17 mouse cellular contexts compared by ENCODE assay signal in genomic region chr17:78023507-78024355, GRCm38 (mm10).
DNase-seq lines count a peak whose midpoint lies in the region; ATAC-seq and TF ChIP-seq lines count a peak whose summit lies in the region.
"Had no signal": no experiment of that assay in that cellular context is flagged by ENCODE, and none has a peak within 500 bp of the region (broad histone marks: within the 10 kb centered on the region; RNA-seq: fewer than 3 reads in every experiment).

No protein-coding gene starts in this region.

- H3K9ac ChIP-seq in forebrain, embryonic 14.5 days (ENCODE audit: low read length): no peak overlapping the region
- no peak overlapping the region for H3K9ac ChIP-seq in forebrain, embryonic 15.5 days (replicated peaks)
- H3K9ac ChIP-seq in limb, embryonic 11.5 days (ENCODE audit: low read length): no peak overlapping the region
- no peak overlapping the region for H3K9ac ChIP-seq in limb, embryonic 14.5 days (ENCODE audit: low read depth, low read length, severe bottlenecking)
- H3K9ac ChIP-seq: forebrain, embryonic 13.5 days; liver, embryonic 13.5 days had no signal

- H3K27me3 ChIP-seq in forebrain, embryonic 14.5 days (replicated peaks; ENCODE audit: control insufficient read depth, insufficient read depth, low read length): no peaks in the 10 kb centered on the region
- H3K27me3 ChIP-seq in forebrain, embryonic 15.5 days: no peaks in the 10 kb centered on the region
- H3K27me3 ChIP-seq in limb, embryonic 11.5 days (ENCODE audit: control insufficient read depth, insufficient read depth, low read length): no peaks in the 10 kb centered on the region
- H3K27me3 ChIP-seq in limb, embryonic 10.5 days (ENCODE audit: low read depth, poor library complexity, severe bottlenecking): no peaks in the 10 kb centered on the region
- H3K27me3 ChIP-seq in limb, embryonic 14.5 days (ENCODE audit: control insufficient read depth, insufficient read depth, low read length): no peaks in the 10 kb centered on the region
- H3K27me3 ChIP-seq: forebrain, embryonic 13.5 days; liver, embryonic 13.5 days had no signal

- H3K4me2 ChIP-seq in forebrain, embryonic 14.5 days (ENCODE audit: low read length): no peak overlapping the region
- no peak overlapping the region for H3K4me2 ChIP-seq in forebrain, embryonic 15.5 days (replicated peaks)
- H3K4me2 ChIP-seq in limb, embryonic 11.5 days (ENCODE audit: low read depth, severe bottlenecking): no peak overlapping the region
- H3K4me2 ChIP-seq in limb, embryonic 14.5 days (replicated peaks; ENCODE audit: low read depth, low read length, severe bottlenecking): no peak overlapping the region
- H3K4me2 ChIP-seq: forebrain, embryonic 13.5 days; liver, embryonic 13.5 days had no signal

- no peak overlapping the region for H3K4me3 ChIP-seq in forebrain, embryonic 14.5 days (ENCODE audit: low read depth, low read length)
- H3K4me3 ChIP-seq in forebrain, embryonic 15.5 days: no peak overlapping the region
- H3K4me3 ChIP-seq in limb, embryonic 11.5 days (ENCODE audit: low read depth, low read length): no peak overlapping the region
- no peak overlapping the region for H3K4me3 ChIP-seq in limb, embryonic 10.5 days
- H3K4me3 ChIP-seq in limb, embryonic 14.5 days (replicated peaks; ENCODE audit: low read length): no peak overlapping the region
- H3K4me3 ChIP-seq: embryonic facial prominence, embryonic 10.5 days; forebrain, embryonic 13.5 days; liver, embryonic 13.5 days had no signal

- no peaks in the 10 kb centered on the region for H3K4me1 ChIP-seq in forebrain, embryonic 14.5 days (ENCODE audit: control insufficient read depth, insufficient read depth, low read length)
- no peaks in the 10 kb centered on the region for H3K4me1 ChIP-seq in forebrain, embryonic 15.5 days
- H3K4me1 ChIP-seq in limb, embryonic 11.5 days (ENCODE audit: control insufficient read depth, insufficient read depth, low read length): no peaks in the 10 kb centered on the region
- peaks cover 28% of the 10 kb centered on the region for H3K4me1 ChIP-seq in limb, embryonic 10.5 days
- H3K4me1 ChIP-seq in limb, embryonic 14.5 days (ENCODE audit: control insufficient read depth, insufficient read depth, low read length): peaks cover 7% of the 10 kb centered on the region; the same call in 1 of the 2 replicates
- H3K4me1 ChIP-seq: forebrain, embryonic 13.5 days; liver, embryonic 13.5 days had no signal

- whole genome bisulfite sequencing in forebrain, embryonic 14.5 days: 67% methylated on average over 8 of the region's 8 CpGs
- WGBS in forebrain, embryonic 15.5 days: 70% methylated on average over 8 of the region's 8 CpGs
- 18% methylated on average over 8 of the region's 8 CpGs for WGBS in limb, embryonic 11.5 days
- 23% methylated on average over 8 of the region's 8 CpGs for WGBS in limb, embryonic 10.5 days
- 20% methylated on average over 8 of the region's 8 CpGs for WGBS in limb, embryonic 14.5 days

- no peaks in the 10 kb centered on the region for H3K9me3 ChIP-seq in forebrain, embryonic 14.5 days (replicated peaks; ENCODE audit: control insufficient read depth, low read length)
- H3K9me3 ChIP-seq in forebrain, embryonic 15.5 days: no peaks in the 10 kb centered on the region
- H3K9me3 ChIP-seq in limb, embryonic 11.5 days (ENCODE audit: control insufficient read depth, low read length): no peaks in the 10 kb centered on the region
- H3K9me3 ChIP-seq in limb, embryonic 10.5 days (replicated peaks): no peaks in the 10 kb centered on the region
- H3K9me3 ChIP-seq in limb, embryonic 14.5 days (ENCODE audit: control insufficient read depth, low read length): no peaks in the 10 kb centered on the region
- H3K9me3 ChIP-seq: embryonic facial prominence, embryonic 10.5 days; forebrain, embryonic 13.5 days; G1E had no signal

- DNase-seq in forebrain, embryonic 14.5 days (ENCODE audit: low spot score): peak; percentile 21
- no peak for DNase-seq in limb, embryonic 11.5 days (ENCODE audit: low spot score)
- no peak for DNase-seq in limb, embryonic 10.5 days (ENCODE audit: low spot score)
- DNase-seq in embryo, embryonic 10.5 days (ENCODE audit: low spot score): peak; percentile 61
- DNase-seq in limb, embryonic 14.5 days (ENCODE audit: low spot score): peak; percentile 13
- no peak for DNase-seq in frontal cortex, postnatal 14 days (ENCODE audit: low spot score in 2 of 2)
- DNase-seq in cerebellum, adult 11 months: no peak
- DNase-seq: cerebellum, postnatal 10 days; gastrocnemius, postnatal 10 days; kidney, postnatal 14 days; liver, embryonic 13.5 days; right cerebral cortex, adult 18-20 months had no signal

- ATAC-seq in forebrain, embryonic 14.5 days: no peak
- ATAC-seq in forebrain, embryonic 15.5 days (replicated peaks): no peak
- 0 out of 2 replicates have a peak, but pooled peaks have one; percentile 24 for ATAC-seq in limb, embryonic 11.5 days (ENCODE audit: insufficient number of reproducible peaks, low FRiP score, low TSS enrichment, low read depth)
- no peak for ATAC-seq in limb, embryonic 14.5 days (ENCODE audit: low FRiP score, low read depth)
- ATAC-seq: CD4-positive, CD25-positive, alpha-beta regulatory T cell, adult 4 months; forebrain, embryonic 13.5 days had no signal

- no peaks in the 10 kb centered on the region for H3K36me3 ChIP-seq in forebrain, embryonic 14.5 days (ENCODE audit: control insufficient read depth, insufficient read depth, low read length)
- H3K36me3 ChIP-seq in forebrain, embryonic 15.5 days: no peaks in the 10 kb centered on the region
- H3K36me3 ChIP-seq in limb, embryonic 11.5 days (ENCODE audit: control insufficient read depth, insufficient read depth, low read length): no peaks in the 10 kb centered on the region
- no peaks in the 10 kb centered on the region for H3K36me3 ChIP-seq in limb, embryonic 10.5 days
- H3K36me3 ChIP-seq in limb, embryonic 14.5 days (ENCODE audit: control insufficient read depth, insufficient read depth, low read length): no peaks in the 10 kb centered on the region
- H3K36me3 ChIP-seq: embryonic facial prominence, embryonic 10.5 days; G1E; liver, embryonic 13.5 days had no signal

- H3K27ac ChIP-seq in forebrain, embryonic 14.5 days (ENCODE audit: low read depth, low read length): no peak overlapping the region
- no peak overlapping the region for H3K27ac ChIP-seq in forebrain, embryonic 15.5 days (replicated peaks)
- H3K27ac ChIP-seq in limb, embryonic 11.5 days (replicated peaks; ENCODE audit: low read depth, low read length): no peak overlapping the region
- H3K27ac ChIP-seq in limb, embryonic 10.5 days: no peak overlapping the region
- H3K27ac ChIP-seq in limb, embryonic 14.5 days (replicated peaks; ENCODE audit: low read depth, low read length): no peak overlapping the region
- H3K27ac ChIP-seq: embryonic facial prominence, embryonic 10.5 days; forebrain, embryonic 13.5 days; liver, embryonic 13.5 days had no signal

- TF ChIP-seq POLR2A in limb, embryonic 14.5 days (IDR thresholded peaks at IDR 0.05; ENCODE audit: borderline replicate concordance, extremely low read depth, insufficient read depth, insufficient read length): no peak

Comparison
In these comparisons a context has a peak if more than half of its experiments do, and no peak if none do; other contexts are left out.
1. DNase-seq: peak in forebrain, embryonic 14.5 days (single experiment), embryo, embryonic 10.5 days (single experiment) and limb, embryonic 14.5 days (single experiment); none in limb, embryonic 11.5 days (single experiment), limb, embryonic 10.5 days (single experiment), frontal cortex, postnatal 14 days (0 of 2) and cerebellum, adult 11 months (single experiment).